ENCODE assay signal across 20 mouse cellular contexts in the genomic region with DNA sequence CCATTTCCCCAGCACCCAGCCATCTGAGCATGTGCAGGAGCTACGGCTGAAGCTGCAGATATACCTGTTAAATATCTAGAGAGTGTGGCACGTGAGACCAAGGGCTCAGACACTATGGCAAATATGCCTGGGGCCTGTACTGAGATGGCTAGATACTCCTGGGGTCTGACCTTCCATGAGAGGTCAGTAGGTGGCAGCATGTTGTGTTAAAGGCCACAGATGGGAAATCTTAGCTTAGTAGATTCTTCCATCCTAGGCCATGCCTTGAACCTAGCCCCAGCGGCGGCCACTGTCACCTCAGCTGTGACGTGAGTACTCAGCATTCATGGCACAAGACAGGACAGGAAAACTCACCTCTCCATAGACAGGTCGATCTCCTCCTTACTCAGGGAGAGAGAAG. TPM values are rescaled to one million over a fixed set of nuclear protein-coding genes. Genes with fewer than 3 reads are reported as not detected.
DNase-seq lines count a peak whose midpoint lies in the region; ATAC-seq and TF ChIP-seq lines count a peak whose summit lies in the region.
"Had no signal": no experiment of that assay in that cellular context is flagged by ENCODE, and none has a peak within 500 bp of the region (broad histone marks: within the 10 kb centered on the region; RNA-seq: fewer than 3 reads in every experiment).

No protein-coding gene starts in this region.

- peaks cover 48% of the 10 kb centered on the region for H3K36me3 ChIP-seq in liver, postnatal 0 days (replicated peaks; ENCODE audit: insufficient read depth, low read length)
- H3K36me3 ChIP-seq in liver, embryonic 11.5 days (ENCODE audit: control insufficient read depth, insufficient read depth, low read length): peaks cover 10% of the 10 kb centered on the region

- no peaks in the 10 kb centered on the region for H3K27me3 ChIP-seq in liver, postnatal 0 days (ENCODE audit: insufficient read depth, low read length)
- H3K27me3 ChIP-seq in liver, embryonic 11.5 days (replicated peaks; ENCODE audit: control insufficient read depth, insufficient read depth, low read length): no peaks in the 10 kb centered on the region
- H3K27me3 ChIP-seq: embryonic facial prominence, embryonic 15.5 days; heart, embryonic 15.5 days; intestine, embryonic 15.5 days; lung, embryonic 15.5 days had no signal

- no peaks in the 10 kb centered on the region for H3K9me3 ChIP-seq in liver, postnatal 0 days (ENCODE audit: low read length)
- H3K9me3 ChIP-seq in liver, embryonic 11.5 days (ENCODE audit: control insufficient read depth, low read length): no peaks in the 10 kb centered on the region
- H3K9me3 ChIP-seq: embryonic facial prominence, embryonic 15.5 days; forebrain, embryonic 10.5 days; heart, embryonic 15.5 days; hindbrain, embryonic 10.5 days; intestine, embryonic 15.5 days; lung, embryonic 15.5 days; megakaryocyte, embryonic 14.5 days had no signal

- H3K27ac ChIP-seq in gastrocnemius, adult 2 months: no peak overlapping the region
- H3K27ac ChIP-seq in liver, postnatal 0 days (ENCODE audit: low read depth): no peak overlapping the region
- no peak overlapping the region for H3K27ac ChIP-seq in liver, embryonic 11.5 days (ENCODE audit: low read depth, low read length)
- H3K27ac ChIP-seq: embryonic facial prominence, embryonic 15.5 days; forebrain, embryonic 10.5 days; heart, adult 2 months; heart, embryonic 15.5 days; hindbrain, embryonic 10.5 days; intestine, embryonic 15.5 days; lung, embryonic 15.5 days had no signal

- TF ChIP-seq EP300 in liver, postnatal 0 days (IDR thresholded peaks at IDR 0.05; ENCODE audit: low read depth): no peak

- no peak for ATAC-seq in liver, postnatal 0 days
- ATAC-seq in liver, embryonic 11.5 days (replicated peaks; ENCODE audit: low FRiP score): no peak; the same call in 1 of the 2 replicates
- ATAC-seq: intestine, embryonic 15.5 days had no signal

- TF ChIP-seq CTCF in gastrocnemius, adult 2 months (IDR thresholded peaks at IDR 0.05): peak; percentile 26; the same call in 1 of the 2 replicates
- peak; percentile 51 for TF ChIP-seq CTCF in liver, postnatal 0 days (IDR thresholded peaks at IDR 0.05; ENCODE audit: low read depth)

- 75% methylated on average over 6 of the region's 6 CpGs for WGBS in liver, postnatal 0 days (ENCODE audit: insufficient replicate concordance)
- WGBS in liver, embryonic 11.5 days: 80% methylated on average over 6 of the region's 6 CpGs

- intact Hi-C loops in gastrocnemius, adult 2 months (cut with DNase I): no loop called here

- H3K9ac ChIP-seq in liver, postnatal 0 days (replicated peaks): no peak overlapping the region
- no peak overlapping the region for H3K9ac ChIP-seq in liver, embryonic 11.5 days (ENCODE audit: low read depth, low read length)
- H3K9ac ChIP-seq: embryonic facial prominence, embryonic 15.5 days; heart, embryonic 15.5 days; intestine, embryonic 15.5 days; lung, embryonic 15.5 days had no signal

- no peaks in the 10 kb centered on the region for H3K4me1 ChIP-seq in liver, postnatal 0 days (ENCODE audit: insufficient read depth)
- H3K4me1 ChIP-seq in liver, embryonic 11.5 days (replicated peaks; ENCODE audit: control insufficient read depth, insufficient read depth, low read length): no peaks in the 10 kb centered on the region
- H3K4me1 ChIP-seq: embryonic facial prominence, embryonic 15.5 days; forebrain, embryonic 10.5 days; heart, embryonic 15.5 days; intestine, embryonic 15.5 days; lung, embryonic 15.5 days had no signal

- no peak for DNase-seq in gastrocnemius, adult 2 months
- no peak for DNase-seq in gastrocnemius, adult 18-20 months (ENCODE audit: low spot score)
- no peak for DNase-seq in liver, postnatal 0 days
- DNase-seq in liver, embryonic 11.5 days (ENCODE audit: low spot score): no peak
- peak; percentile 14 for DNase-seq in ES-CJ7 (ENCODE audit: low read depth, low spot score)
- DNase-seq in naive thymus-derived CD4-positive, alpha-beta T cell, adult 2 months (ENCODE audit: low read depth): peak; percentile 12
- no peak for DNase-seq in spleen, postnatal 4 days (ENCODE audit: low spot score in 2 of 2)
- no peak for DNase-seq in cerebellum, adult 9-11 months
- DNase-seq: adrenal gland, postnatal 14 days; cerebellum, adult 8-10 months; gastrocnemius, postnatal 10 days; heart, adult 2 months; kidney, postnatal 10 days had no signal

- H3K4me2 ChIP-seq in liver, postnatal 0 days (ENCODE audit: low read depth, low read length): no peak overlapping the region
- H3K4me2 ChIP-seq in liver, embryonic 11.5 days: no peak overlapping the region
- H3K4me2 ChIP-seq: embryonic facial prominence, embryonic 15.5 days; heart, embryonic 15.5 days; intestine, embryonic 15.5 days; lung, embryonic 15.5 days had no signal

- H3K4me3 ChIP-seq in gastrocnemius, adult 2 months: no peak overlapping the region
- H3K4me3 ChIP-seq in liver, postnatal 0 days (ENCODE audit: low read depth, low read length): no peak overlapping the region
- no peak overlapping the region for H3K4me3 ChIP-seq in liver, embryonic 11.5 days (ENCODE audit: low read depth, low read length)
- H3K4me3 ChIP-seq: embryonic facial prominence, embryonic 15.5 days; forebrain, embryonic 10.5 days; heart, adult 2 months; heart, embryonic 15.5 days; hindbrain, embryonic 10.5 days; intestine, embryonic 15.5 days; lung, embryonic 15.5 days; megakaryocyte, embryonic 14.5 days had no signal

RNA-seq across cellular contexts. Expression of gene Cep164, which starts 54.4 kb away (rescaled TPM):
- 1 to 10 TPM; 2.0 to 2.5 TPM for total RNA-seq in gastrocnemius, adult 2 months (2021)
- 1 to 10 TPM; 2.4 to 2.6 TPM for total RNA-seq in gastrocnemius, adult 18-20 months (2021)
- polyA plus RNA-seq in liver, postnatal 0 days (2015; fragmentation: Nextera tagmentation; extraction: Ambion mirVana): 6.1 and 6.6 TPM in 2 replicates
- polyA plus RNA-seq in liver, embryonic 11.5 days (2014; fragmentation: Nextera tagmentation; extraction: Ambion mirVana): 10.3 and 12.9 TPM in 2 replicates

Comparison
In these comparisons a context has a peak if more than half of its experiments do, and no peak if none do; other contexts are left out.
1. DNase-seq: peak in ES-CJ7 (single experiment) and naive thymus-derived CD4-positive, alpha-beta T cell, adult 2 months (single experiment); none in gastrocnemius, adult 2 months (single experiment), gastrocnemius, adult 18-20 months (single experiment), liver, postnatal 0 days (single experiment), liver, embryonic 11.5 days (single experiment), spleen, postnatal 4 days (0 of 2) and cerebellum, adult 9-11 months (single experiment).